Mouse (Mus musculus) liver, postnatal 0 days (tissue): Measurements from ENCODE around the gene Gse1.

ENCODE experiments used
- CTCF ChIP-seq: sonication (generic); IDR thresholded peaks from 2 replicates; pipeline ENCODE4 v1.5.1; 2016; ENCODE audit warnings: antibody characterized with exemption, low read depth
- EP300 ChIP-seq: IDR thresholded peaks from 2 replicates; pipeline ENCODE4 v1.6.1; 2016; ENCODE audit warnings: antibody characterized with exemption, low read depth, mild to moderate bottlenecking

DNA sequence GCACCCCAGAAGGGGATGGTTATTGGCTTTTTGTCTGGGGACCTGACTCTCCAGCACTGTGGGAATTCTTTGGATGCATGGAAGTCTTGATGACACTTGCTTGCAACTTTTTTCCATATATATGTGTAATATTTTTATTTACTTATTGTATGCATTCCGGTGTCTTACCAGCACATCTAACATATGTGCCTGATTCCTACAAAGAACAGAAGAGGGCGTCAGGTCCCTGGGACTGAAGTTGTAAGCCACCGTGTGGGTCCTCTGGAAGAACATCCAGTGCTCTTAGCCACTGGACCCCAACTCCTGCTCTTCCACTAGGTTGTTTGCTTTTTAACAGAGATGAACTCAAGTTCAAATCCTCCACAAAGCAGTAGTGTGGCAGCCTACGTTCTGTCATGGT lies 142.2 kb downstream of the Gse1 start:
- TF ChIP-seq EP300 = no peak
- TF ChIP-seq CTCF = peak; percentile 63
